Mouse (Mus musculus) kidney, embryonic 15.5 days (tissue): ENCODE data around the gene Gm20479. TPM values are rescaled to one million over a fixed set of nuclear protein-coding genes. Genes with fewer than 3 reads are reported as not detected.
A peak's percentile ranks its signal among the peaks of the same experiment; 100 is the strongest.

Experiments
- ATAC-seq: fragments of 200-750 bp; cut with Nextera tagmentation; replicated peaks from 2 replicates; pipeline ENCODE4 v1.8.0; 2017; ENCODE audit warnings: moderate TSS enrichment; ENCODE audit not compliant: low FRiP score
- H3K27ac ChIP-seq: fragments of 300-500 bp; sonication (generic); 2 replicates; pipeline ENCODE4 v1.5.1; 2015; ENCODE audit warnings: mild to moderate bottlenecking, inconsistent platforms
- H3K27me3 ChIP-seq: fragments of 300-500 bp; sonication (generic); 2 replicates; pipeline ENCODE4 v1.6.1; 2015; ENCODE audit warnings: inconsistent platforms
- H3K36me3 ChIP-seq: fragments of 300-500 bp; sonication (generic); 2 replicates; pipeline ENCODE4 v1.6.1; 2015; ENCODE audit warnings: inconsistent platforms
- H3K4me1 ChIP-seq: fragments of 300-500 bp; sonication (generic); 2 replicates; pipeline ENCODE4 v1.6.1; 2015; ENCODE audit warnings: inconsistent platforms
- H3K4me2 ChIP-seq: fragments of 300-500 bp; sonication (generic); 2 replicates; pipeline ENCODE4 v1.6.1; 2015; ENCODE audit warnings: moderate library complexity, mild to moderate bottlenecking, inconsistent platforms
- H3K4me3 ChIP-seq: fragments of 300-500 bp; sonication (generic); replicated peaks from 2 replicates; pipeline ENCODE4 v1.5.1; 2015; ENCODE audit warnings: mild to moderate bottlenecking, inconsistent platforms
- H3K9ac ChIP-seq: fragments of 300-500 bp; sonication (generic); 2 replicates; pipeline ENCODE4 v1.6.1; 2015; ENCODE audit warnings: mild to moderate bottlenecking, inconsistent platforms
- H3K9me3 ChIP-seq: fragments of 300-500 bp; sonication (generic); replicated peaks from 2 replicates; pipeline ENCODE4 v1.6.1; 2016; ENCODE audit warnings: inconsistent platforms
- WGBS: fragments of 180-500 bp; shearing (Covaris S2); methylation state at CpG from one replicate; pipeline ENCODE4 v1.1.7; 2015; ENCODE audit warnings: mixed read lengths; 5-methylcytosine and 5-hydroxymethylcytosine counted together
- polyA plus RNA-seq: library from polyadenylated mRNA; unstranded; fragments of >200 nt; fragmentation: Nextera tagmentation; extraction: Ambion mirVana; gene quantifications from 2 replicates; pipeline ENCODE4 v1.2.1, GENCODE M21; 2015

Gene Gm20479
- polyA plus RNA-seq, 1 experiment from 2014 or later = 1.9 TPM

DNA sequence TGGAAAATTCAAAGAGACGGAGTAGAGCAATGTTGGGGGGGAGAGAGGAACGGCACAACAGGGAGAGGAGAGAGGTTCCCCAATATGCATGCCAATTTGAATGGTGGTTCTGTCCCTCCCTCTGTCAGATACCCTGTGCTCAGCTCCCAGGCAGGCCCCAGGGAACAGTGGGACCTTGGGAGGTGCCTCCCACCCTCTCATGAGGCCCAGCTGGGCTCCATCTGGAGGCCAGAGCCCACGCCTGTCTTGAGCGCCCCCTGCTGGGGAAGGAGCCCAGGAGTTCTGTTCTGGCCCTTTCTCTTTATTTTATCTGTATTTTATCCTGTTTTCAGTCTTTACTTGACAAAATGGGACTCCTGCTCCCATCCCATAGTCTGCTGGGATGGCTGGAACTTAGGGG, 27.5 kb upstream of the Gm20479 start:
- Histone ChIP-seq H3K36me3 (no peaks in the 10 kb centered on the region), H3K27me3 (peaks cover 24% of the 10 kb centered on the region; the same call in 1 of the 2 replicates), H3K4me1 (peaks cover 4% of the 10 kb centered on the region; the same call in 1 of the 2 replicates), H3K27ac (no peak overlapping the region), H3K9ac (no peak overlapping the region), H3K9me3 (no peaks in the 10 kb centered on the region), H3K4me3 (no peak overlapping the region), H3K4me2 (no peak overlapping the region)
- ATAC-seq = 0 out of 2 replicates have a peak, but pooled peaks have one; percentile 67
- 37% methylated on average over 4 of the region's 4 CpGs for WGBS

GRCm38 (mm10) chr7:27384134-27384533, 26.9 kb upstream of the Gm20479 start:
- WGBS = 72% methylated on average over 5 of the region's 5 CpGs
- Histone ChIP-seq H3K36me3 (no peaks in the 10 kb centered on the region), H3K9ac (no peak overlapping the region), H3K4me2 (no peak overlapping the region), H3K9me3 (no peaks in the 10 kb centered on the region), H3K4me1 (peaks cover 4% of the 10 kb centered on the region; the same call in 1 of the 2 replicates), H3K4me3 (no peak overlapping the region), H3K27ac (no peak overlapping the region), H3K27me3 (peaks cover 28% of the 10 kb centered on the region)
- no peak for ATAC-seq

GRCm38 (mm10) chr7:27383233-27383632, 26.0 kb upstream of the Gm20479 start:
- no peak for ATAC-seq
- Histone ChIP-seq H3K27me3 (peaks cover 27% of the 10 kb centered on the region; the same call in 1 of the 2 replicates), H3K4me1 (peaks cover 4% of the 10 kb centered on the region; the same call in 1 of the 2 replicates), H3K36me3 (no peaks in the 10 kb centered on the region), H3K9ac (no peak overlapping the region), H3K4me3 (no peak overlapping the region), H3K9me3 (no peaks in the 10 kb centered on the region), H3K4me2 (no peak overlapping the region), H3K27ac (no peak overlapping the region)
- 90% methylated on average over 1 of the region's 1 CpGs for WGBS

DNA sequence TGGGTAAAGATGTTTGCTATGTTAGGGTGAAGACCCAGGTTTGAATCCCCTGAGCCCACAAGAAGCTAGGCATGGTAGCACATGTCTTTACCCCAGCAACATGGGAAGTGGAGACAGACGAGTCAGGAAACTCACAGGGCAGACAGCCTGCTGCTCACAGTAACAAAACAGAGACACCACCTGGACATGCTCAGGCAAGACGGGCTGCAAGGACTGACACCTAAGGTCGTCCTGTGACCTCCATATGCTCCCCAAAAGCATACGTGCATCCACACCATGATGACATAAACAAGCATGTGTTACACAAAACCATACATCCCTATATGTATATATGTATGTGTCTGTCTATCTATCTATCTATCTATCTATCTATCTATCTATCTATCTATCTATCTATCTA, 24.3 kb upstream of the Gm20479 start:
- WGBS = 51% methylated on average over 4 of the region's 4 CpGs
- no peaks in the 10 kb centered on the region for H3K36me3 ChIP-seq
- H3K4me3 ChIP-seq = no peak overlapping the region
- ATAC-seq = no peak
- peaks cover 37% of the 10 kb centered on the region for H3K27me3 ChIP-seq
- no peak overlapping the region for H3K4me2 ChIP-seq
- no peak overlapping the region for H3K9ac ChIP-seq
- H3K9me3 ChIP-seq = no peaks in the 10 kb centered on the region
- peaks cover 4% of the 10 kb centered on the region; the same call in 1 of the 2 replicates for H3K4me1 ChIP-seq
- no peak overlapping the region for H3K27ac ChIP-seq

DNA sequence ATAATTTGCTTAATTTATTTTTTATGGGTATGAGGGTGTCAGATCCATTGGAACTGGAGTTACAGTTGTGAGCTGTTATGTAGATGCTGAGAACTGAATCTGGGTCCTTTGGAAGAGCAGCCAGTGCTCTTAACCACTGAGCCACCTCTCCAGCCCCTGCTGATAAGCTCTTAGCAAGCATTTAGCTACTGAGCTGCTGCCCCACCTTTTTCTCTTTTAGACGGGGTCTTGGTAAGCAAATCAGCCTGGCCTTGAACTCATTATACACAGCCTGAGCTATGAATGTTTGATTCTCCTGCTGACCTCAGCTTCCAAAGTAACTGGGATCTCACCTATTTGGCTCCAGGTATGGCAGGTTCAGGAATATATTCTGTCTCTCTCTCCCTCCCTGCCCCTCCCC, 23.8 kb upstream of the Gm20479 start:
- Histone ChIP-seq H3K27ac (no peak overlapping the region), H3K27me3 (peaks cover 43% of the 10 kb centered on the region), H3K4me1 (peaks cover 4% of the 10 kb centered on the region; the same call in 1 of the 2 replicates), H3K36me3 (no peaks in the 10 kb centered on the region), H3K9ac (no peak overlapping the region), H3K4me3 (no peak overlapping the region), H3K4me2 (no peak overlapping the region), H3K9me3 (no peaks in the 10 kb centered on the region)
- WGBS = 32% methylated on average over 1 of the region's 1 CpGs
- ATAC-seq = no peak

DNA sequence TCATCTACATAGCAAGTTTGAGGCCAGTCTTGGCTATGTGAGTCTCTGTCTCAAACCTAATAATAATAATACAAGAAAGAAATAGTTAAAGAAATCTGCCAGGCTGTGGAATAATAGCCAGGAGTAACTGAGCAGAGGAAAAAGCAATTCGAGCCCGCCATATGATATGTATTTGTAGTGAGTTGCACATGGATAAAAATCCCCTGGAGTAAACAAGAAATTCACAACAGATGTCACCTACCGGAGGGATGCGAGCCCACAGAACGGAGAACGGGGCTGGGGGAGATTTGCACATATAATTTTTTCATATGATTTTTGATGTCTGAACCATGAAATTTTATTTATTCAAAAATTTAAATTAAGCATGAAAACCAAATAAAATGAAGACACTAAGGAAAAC, 22.6 kb upstream of the Gm20479 start:
- WGBS = 87% methylated on average over 6 of the region's 6 CpGs

GRCm38 (mm10) chr7:27378431-27378830, 21.2 kb upstream of the Gm20479 start:
- Histone ChIP-seq H3K4me1 (peaks cover 3% of the 10 kb centered on the region; the same call in 1 of the 2 replicates), H3K27ac (no peak overlapping the region), H3K4me3 (no peak overlapping the region), H3K9ac (no peak overlapping the region), H3K27me3 (peaks cover 66% of the 10 kb centered on the region), H3K36me3 (no peaks in the 10 kb centered on the region), H3K9me3 (peaks cover 3% of the 10 kb centered on the region; the same call in 1 of the 2 replicates), H3K4me2 (no peak overlapping the region)
- 20% methylated on average over 4 of the region's 4 CpGs for WGBS
- ATAC-seq = no peak

More for the DNA sequence above, 22.6 kb upstream of the Gm20479 start:
- Histone ChIP-seq H3K36me3 (no peaks in the 10 kb centered on the region), H3K4me3 (no peak overlapping the region), H3K9ac (no peak overlapping the region), H3K27ac (no peak overlapping the region), H3K4me1 (peaks cover 7% of the 10 kb centered on the region; the same call in 1 of the 2 replicates), H3K4me2 (no peak overlapping the region), H3K9me3 (no peaks in the 10 kb centered on the region), H3K27me3 (peaks cover 53% of the 10 kb centered on the region)
- no peak for ATAC-seq

DNA sequence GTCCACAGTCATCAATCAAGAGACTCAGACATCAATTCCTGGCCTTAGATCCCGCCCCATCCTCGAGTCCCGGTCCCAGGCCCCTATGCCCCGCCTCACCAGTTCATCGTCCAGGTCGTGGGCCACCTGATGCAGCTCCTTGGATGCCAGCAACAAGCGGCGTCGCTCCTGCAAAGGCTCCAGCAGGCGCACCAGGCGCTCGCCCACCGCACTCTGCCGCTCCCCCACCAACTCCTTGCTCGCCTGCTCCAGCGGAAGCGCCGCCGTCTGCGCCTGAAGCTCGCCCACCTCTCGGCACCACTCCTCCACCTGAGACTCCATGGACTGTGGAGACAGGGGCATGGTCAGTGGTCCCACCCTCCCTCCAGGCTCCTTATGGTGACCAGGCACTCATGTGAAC, 18.1 kb upstream of the Gm20479 start:
- Histone ChIP-seq H3K4me2 (peak overlapping the region; percentile 36), H3K9me3 (peaks cover 3% of the 10 kb centered on the region; the same call in 1 of the 2 replicates), H3K36me3 (no peaks in the 10 kb centered on the region), H3K4me1 (peaks cover 10% of the 10 kb centered on the region), H3K27me3 (peaks cover 90% of the 10 kb centered on the region), H3K9ac (no peak overlapping the region), H3K27ac (no peak overlapping the region), H3K4me3 (peak overlapping the region; percentile 16)
- no peak for ATAC-seq
- WGBS = under 1% methylated on average over 22 of the region's 22 CpGs

DNA sequence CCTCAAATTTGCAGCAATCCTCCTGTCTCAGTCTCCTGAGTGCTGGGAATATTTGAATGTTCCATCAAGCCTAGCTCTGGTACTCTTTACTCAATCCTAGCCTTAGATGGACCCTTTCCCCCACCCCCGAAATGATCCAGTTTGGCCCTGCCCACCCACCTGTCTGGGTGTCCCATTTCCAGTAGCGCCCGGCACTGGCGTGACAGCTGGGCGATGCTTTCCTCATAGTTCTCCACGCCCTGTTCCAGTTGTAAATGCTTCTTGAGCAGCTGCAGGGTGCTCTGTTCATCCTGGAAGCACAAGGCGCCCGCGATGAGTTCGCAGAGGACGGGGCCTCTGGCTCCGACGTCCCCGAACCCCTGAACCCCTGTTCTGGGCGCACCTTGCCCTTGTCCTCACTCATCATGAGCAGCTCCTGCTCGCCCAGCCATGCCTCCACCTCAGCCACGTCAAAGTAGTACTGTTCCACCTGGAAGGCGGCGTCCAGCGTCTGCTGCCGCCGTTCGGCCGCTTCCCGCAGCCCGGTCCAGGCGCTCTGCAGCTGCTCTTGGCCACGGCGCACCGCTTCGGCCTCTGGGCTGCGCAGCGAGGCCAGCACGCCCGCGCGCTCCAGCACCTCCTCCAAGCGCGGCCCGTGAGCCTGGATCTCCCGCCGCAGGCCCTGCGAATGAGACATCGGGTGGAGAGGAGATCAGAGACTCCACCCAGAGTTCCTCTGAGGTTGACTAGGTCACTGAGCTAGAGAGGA, 14.7 kb upstream of the Gm20479 start:
- Histone ChIP-seq H3K4me2 (peak overlapping the region; percentile 49), H3K9ac (0 out of 2 replicates have a peak overlapping the region, but pooled peaks have one; percentile 21), H3K36me3 (no peaks in the 10 kb centered on the region), H3K9me3 (peaks cover 3% of the 10 kb centered on the region; the same call in 1 of the 2 replicates), H3K4me1 (peaks cover 17% of the 10 kb centered on the region), H3K27me3 (peaks cover 97% of the 10 kb centered on the region), H3K4me3 (peak overlapping the region; percentile 29), H3K27ac (no peak overlapping the region)
- WGBS = 5% methylated on average over 44 of the region's 44 CpGs
- no peak; the same call in 1 of the 2 replicates for ATAC-seq

GRCm38 (mm10) chr7:27369111-27369510, 11.9 kb upstream of the Gm20479 start:
- H3K9ac ChIP-seq = no peak overlapping the region
- 78% methylated on average over 19 of the region's 19 CpGs for WGBS
- H3K36me3 ChIP-seq = no peaks in the 10 kb centered on the region
- H3K4me2 ChIP-seq = no peak overlapping the region
- H3K27me3 ChIP-seq = peaks cover 100% of the 10 kb centered on the region
- peaks cover 3% of the 10 kb centered on the region; the same call in 1 of the 2 replicates for H3K9me3 ChIP-seq
- ATAC-seq = no peak
- peaks cover 21% of the 10 kb centered on the region for H3K4me1 ChIP-seq
- H3K27ac ChIP-seq = no peak overlapping the region
- no peak overlapping the region for H3K4me3 ChIP-seq

DNA sequence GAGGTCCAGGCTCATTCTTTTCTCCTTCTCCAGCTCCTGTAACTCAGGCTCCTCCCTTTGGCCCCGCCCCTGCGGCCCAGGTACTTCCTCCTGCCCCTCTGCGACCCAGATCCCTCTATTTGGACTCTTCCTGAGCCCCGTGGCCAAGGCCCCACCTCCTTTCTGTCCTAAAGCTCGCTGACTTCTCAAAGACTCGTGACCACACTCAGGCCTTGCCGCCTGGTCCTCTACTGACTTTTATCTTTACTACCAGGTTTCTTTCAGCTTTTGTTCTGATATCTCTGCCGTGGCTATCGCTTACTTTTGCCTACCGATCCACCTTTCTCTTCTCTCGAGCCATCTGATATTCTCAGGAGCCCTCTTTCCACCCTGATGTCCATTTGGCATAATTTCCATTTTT, 10.8 kb upstream of the Gm20479 start:
- H3K36me3 ChIP-seq = no peaks in the 10 kb centered on the region
- H3K4me3 ChIP-seq = peak overlapping the region; percentile 20
- peaks cover 24% of the 10 kb centered on the region for H3K4me1 ChIP-seq
- 15% methylated on average over 11 of the region's 11 CpGs for WGBS
- no peak overlapping the region for H3K9ac ChIP-seq
- H3K9me3 ChIP-seq = no peaks in the 10 kb centered on the region
- peak overlapping the region; percentile 48 for H3K4me2 ChIP-seq
- H3K27ac ChIP-seq = no peak overlapping the region
- H3K27me3 ChIP-seq = peaks cover 100% of the 10 kb centered on the region
- ATAC-seq = no peak

DNA sequence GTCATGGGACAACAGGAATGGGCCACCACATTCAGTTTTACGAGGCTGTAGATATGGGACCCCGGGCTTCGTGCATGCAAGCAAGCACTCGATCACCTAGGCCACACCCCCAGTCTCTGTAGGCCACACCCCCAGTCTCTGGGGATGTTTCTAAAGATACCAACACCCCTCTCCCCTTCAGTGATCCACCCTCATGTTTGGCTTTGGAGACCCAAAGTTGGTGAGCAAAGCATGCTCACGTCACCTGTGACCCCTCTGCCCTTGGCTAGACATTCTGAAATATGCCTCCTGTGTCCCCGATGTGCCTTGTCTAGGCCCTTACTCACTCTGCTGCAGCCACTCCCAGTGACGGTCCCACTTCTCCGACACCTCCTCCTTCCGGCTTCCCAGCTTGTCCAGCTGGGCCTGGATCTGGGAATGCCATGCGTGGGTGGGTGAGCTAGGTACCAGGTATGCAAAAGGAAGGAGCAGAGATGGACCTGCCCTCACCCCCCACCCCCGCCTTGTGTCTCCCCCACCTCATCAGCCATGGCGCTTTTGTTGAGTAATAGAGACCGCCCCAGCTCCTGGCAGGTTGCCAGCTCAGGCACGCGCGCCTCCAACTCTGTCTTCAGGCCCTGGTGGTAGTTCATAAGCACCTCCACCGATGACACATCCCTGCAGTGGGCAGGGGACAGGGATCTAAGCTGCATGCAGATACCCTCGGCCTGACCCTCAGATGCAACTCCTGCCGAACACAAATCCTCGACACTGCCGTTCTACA, 9.0 kb upstream of the Gm20479 start:
- H3K27ac ChIP-seq = no peak overlapping the region
- no peak for ATAC-seq
- 37% methylated on average over 21 of the region's 21 CpGs for WGBS
- no peak overlapping the region for H3K4me3 ChIP-seq
- no peaks in the 10 kb centered on the region for H3K36me3 ChIP-seq
- peaks cover 20% of the 10 kb centered on the region for H3K4me1 ChIP-seq
- no peak overlapping the region for H3K9ac ChIP-seq
- H3K9me3 ChIP-seq = no peaks in the 10 kb centered on the region
- H3K4me2 ChIP-seq = no peak overlapping the region
- H3K27me3 ChIP-seq = peaks cover 91% of the 10 kb centered on the region
